Mouse (Mus musculus): ENCODE results near the gene Clba1. TPM values are rescaled to one million over a fixed set of nuclear protein-coding genes. Genes with fewer than 3 reads are reported as not detected.

Gene Clba1
- 4.2 and 4.8 TPM in 2 replicates for polyA plus RNA-seq (2012; rRNA removed)

GRCm38 (mm10) chr12:112808587-112809364, at the start of gene Clba1:
Clba1 (plus strand) TSS chr12:112808937.

GRCm38 (mm10) chr12:112760154-112760926, 48.4 kb upstream of the Clba1 start, which contains the start of gene Pld4:
Pld4 (plus strand) TSS chr12:112760655.

GRCm38 (mm10) chr12:112801864-112802846, 6.6 kb upstream of the Clba1 start, which contains the start of gene Ahnak2:
Ahnak2 (minus strand) TSS chr12:112802657.

GRCm38 (mm10) chr12:112829244-112829864, 20.6 kb downstream of the Clba1 start, which contains the start of gene Cdca4:
Cdca4 (minus strand) TSS chr12:112829423.

Other genes starting within 250 kb of the Clba1 start
- gene Inf2, start 220.2 kb upstream of the Clba1 start, polyA plus RNA-seq (2012; rRNA removed): 33.8 and 45.8 TPM in 2 replicates
- gene Adssl1, start 188.9 kb upstream of the Clba1 start, polyA plus RNA-seq (2012; rRNA removed): 1.4 and 2.0 TPM in 2 replicates
- gene Siva1, start 164.3 kb upstream of the Clba1 start, polyA plus RNA-seq (2012; rRNA removed): 41.6 and 45.3 TPM in 2 replicates
- gene Akt1, start 134.1 kb upstream of the Clba1 start, polyA plus RNA-seq (2012; rRNA removed): 190 and 203 TPM in 2 replicates
- 46.1 and 46.8 TPM in 2 replicates for gene Zbtb42, start 130.1 kb upstream of the Clba1 start, polyA plus RNA-seq (2012; rRNA removed)
- gene Cep170b, start 88.5 kb upstream of the Clba1 start, polyA plus RNA-seq (2012; rRNA removed): 133 and 150 TPM in 2 replicates
- gene Pld4, start 48.3 kb upstream of the Clba1 start, polyA plus RNA-seq (2012; rRNA removed): 25.8 and 31.1 TPM in 2 replicates
- 15.6 and 16.6 TPM in 2 replicates for gene Ahnak2, start 6.3 kb upstream of the Clba1 start, polyA plus RNA-seq (2012; rRNA removed)
- 20.8 and 21.0 TPM in 2 replicates for gene Cdca4, start 20.5 kb downstream of the Clba1 start, polyA plus RNA-seq (2012; rRNA removed)
- 3.7 and 4.6 TPM in 2 replicates for gene Gpr132, start 59.3 kb downstream of the Clba1 start, polyA plus RNA-seq (2012; rRNA removed)
- 11.8 and 14.3 TPM in 2 replicates for gene Jag2, start 120.8 kb downstream of the Clba1 start, polyA plus RNA-seq (2012; rRNA removed)
- gene Nudt14, start 133.2 kb downstream of the Clba1 start, polyA plus RNA-seq (2012; rRNA removed): 62.1 and 75.8 TPM in 2 replicates
- gene Btbd6, start 167.5 kb downstream of the Clba1 start, polyA plus RNA-seq (2012; rRNA removed): 106 and 114 TPM in 2 replicates
- gene Brf1, start 191.8 kb downstream of the Clba1 start, polyA plus RNA-seq (2012; rRNA removed): 109 and 158 TPM in 2 replicates
- gene Pacs2, start 205.6 kb downstream of the Clba1 start, polyA plus RNA-seq (2012; rRNA removed): 39.5 and 41.1 TPM in 2 replicates

Data from colon, adult 2 months (tissue).